9 mouse cellular contexts compared by ENCODE assay signal in genomic region chr9:123928759-123929246, GRCm38 (mm10). TPM values are rescaled to one million over a fixed set of nuclear protein-coding genes. Genes with fewer than 3 reads are reported as not detected.
DNase-seq lines count a peak whose midpoint lies in the region; ATAC-seq and TF ChIP-seq lines count a peak whose summit lies in the region.
"Had no signal": no experiment of that assay in that cellular context is flagged by ENCODE, and none has a peak within 500 bp of the region (broad histone marks: within the 10 kb centered on the region; RNA-seq: fewer than 3 reads in every experiment).

No protein-coding gene starts in this region.

- H3K4me3 ChIP-seq in kidney, postnatal 0 days (replicated peaks; ENCODE audit: low read depth, low read length): no peak overlapping the region
- peak overlapping the region; percentile 41 for H3K4me3 ChIP-seq in liver, embryonic 15.5 days (replicated peaks)
- no peak overlapping the region; the same call in 1 of the 2 replicates for H3K4me3 ChIP-seq in spleen, adult 2 months (ENCODE audit: extremely low read depth, insufficient read depth, insufficient read length)
- H3K4me3 ChIP-seq in hindbrain, embryonic 14.5 days (replicated peaks; ENCODE audit: low read length): no peak overlapping the region
- H3K4me3 ChIP-seq: limb, embryonic 13.5 days had no signal

- peak; percentile 35; the same call in 1 of the 2 replicates for TF ChIP-seq CTCF in kidney, postnatal 0 days (IDR thresholded peaks at IDR 0.05; ENCODE audit: low read depth)
- peak; percentile 55; the same call in 1 of the 2 replicates for TF ChIP-seq CTCF in spleen, adult 2 months (IDR thresholded peaks at IDR 0.05; ENCODE audit: extremely low read depth, insufficient read depth, insufficient read length, insufficient replicate concordance)

- no peaks in the 10 kb centered on the region; the same call in 1 of the 2 replicates for H3K4me1 ChIP-seq in kidney, postnatal 0 days (replicated peaks; ENCODE audit: insufficient read depth, low read length)
- peaks cover 77% of the 10 kb centered on the region for H3K4me1 ChIP-seq in liver, embryonic 15.5 days (replicated peaks)
- peaks cover 35% of the 10 kb centered on the region; the same call in 1 of the 2 replicates for H3K4me1 ChIP-seq in spleen, adult 2 months (ENCODE audit: control insufficient read depth, insufficient read depth, insufficient read length)
- no peaks in the 10 kb centered on the region; the same call in 1 of the 2 replicates for H3K4me1 ChIP-seq in hindbrain, embryonic 14.5 days (replicated peaks; ENCODE audit: control insufficient read depth, insufficient read depth, low read length)

- no peaks in the 10 kb centered on the region for H3K36me3 ChIP-seq in kidney, postnatal 0 days (ENCODE audit: insufficient read depth, low read length)
- H3K36me3 ChIP-seq in liver, embryonic 15.5 days (replicated peaks): no peaks in the 10 kb centered on the region
- no peaks in the 10 kb centered on the region for H3K36me3 ChIP-seq in spleen, adult 2 months (ENCODE audit: control insufficient read depth, insufficient read depth, low read length)
- no peaks in the 10 kb centered on the region for H3K36me3 ChIP-seq in hindbrain, embryonic 14.5 days (replicated peaks; ENCODE audit: control insufficient read depth, insufficient read depth)
- H3K36me3 ChIP-seq: limb, embryonic 13.5 days had no signal

- no peaks in the 10 kb centered on the region for H3K9me3 ChIP-seq in kidney, postnatal 0 days (replicated peaks; ENCODE audit: low read length)
- no peaks in the 10 kb centered on the region; the same call in 1 of the 2 replicates for H3K9me3 ChIP-seq in liver, embryonic 15.5 days (replicated peaks)
- H3K9me3 ChIP-seq in hindbrain, embryonic 14.5 days (ENCODE audit: control insufficient read depth, low read length): no peaks in the 10 kb centered on the region

- H3K9ac ChIP-seq in kidney, postnatal 0 days (ENCODE audit: low read depth, low read length): no peak overlapping the region
- H3K9ac ChIP-seq in liver, embryonic 15.5 days: peak overlapping the region; percentile 52
- H3K9ac ChIP-seq in hindbrain, embryonic 14.5 days: no peak overlapping the region
- H3K9ac ChIP-seq: limb, embryonic 13.5 days had no signal

- 20% methylated on average over 8 of the region's 8 CpGs for WGBS in kidney, postnatal 0 days
- 5% methylated on average over 8 of the region's 8 CpGs for WGBS in liver, embryonic 15.5 days (ENCODE audit: insufficient replicate concordance)
- WGBS in spleen, adult 2 months: 3% methylated on average over 8 of the region's 8 CpGs
- WGBS in hindbrain, embryonic 14.5 days: 67% methylated on average over 8 of the region's 8 CpGs

- H3K27me3 ChIP-seq in kidney, postnatal 0 days (ENCODE audit: insufficient read depth, low read length): no peaks in the 10 kb centered on the region
- H3K27me3 ChIP-seq in liver, embryonic 15.5 days: no peaks in the 10 kb centered on the region
- H3K27me3 ChIP-seq in spleen, adult 2 months (ENCODE audit: control insufficient read depth, insufficient read depth, low read length): no peaks in the 10 kb centered on the region
- H3K27me3 ChIP-seq in hindbrain, embryonic 14.5 days (ENCODE audit: control insufficient read depth, insufficient read depth, low read length): no peaks in the 10 kb centered on the region

- no peak for ATAC-seq in kidney, postnatal 0 days (replicated peaks; ENCODE audit: low FRiP score, low read depth)
- ATAC-seq in erythroblast, adult 5-6 weeks (replicated peaks; ENCODE audit: low FRiP score, poor library complexity, severe bottlenecking): peak; percentile 48
- no peak for ATAC-seq in liver, embryonic 15.5 days (ENCODE audit: insufficient read depth)
- ATAC-seq in hindbrain, embryonic 14.5 days (ENCODE audit: low FRiP score): no peak

- DNase-seq in kidney, postnatal 0 days (ENCODE audit: low spot score): peak; percentile 63
- DNase-seq in kidney, adult 11 months: no peak
- peak; percentile 77 to 87 for DNase-seq in spleen, adult 2 months (ENCODE audit: low read depth in 1 of 2, low spot score in 2 of 2)
- no peak for DNase-seq in hindbrain, embryonic 14.5 days (ENCODE audit: low spot score)
- no peak for DNase-seq in cerebellum, postnatal 36 days
- no peak for DNase-seq in urinary bladder, postnatal 14 days (ENCODE audit: low spot score)

- H3K27ac ChIP-seq in kidney, postnatal 0 days: no peak overlapping the region
- H3K27ac ChIP-seq in liver, embryonic 15.5 days (replicated peaks): peak overlapping the region; percentile 80
- H3K27ac ChIP-seq in spleen, adult 2 months (ENCODE audit: insufficient read depth, low read length): peak overlapping the region; percentile 96
- H3K27ac ChIP-seq in hindbrain, embryonic 14.5 days: no peak overlapping the region
- H3K27ac ChIP-seq: limb, embryonic 13.5 days had no signal

- no peak for TF ChIP-seq POLR2A in spleen, adult 2 months (IDR thresholded peaks at IDR 0.05; ENCODE audit: low read depth, low read length)

- H3K4me2 ChIP-seq in kidney, postnatal 0 days (ENCODE audit: low read length): peak overlapping the region; percentile 8; the same call in 1 of the 2 replicates
- H3K4me2 ChIP-seq in liver, embryonic 15.5 days: peak overlapping the region; percentile 69
- H3K4me2 ChIP-seq in hindbrain, embryonic 14.5 days (replicated peaks): no peak overlapping the region

RNA-seq across cellular contexts. Expression of gene Ccr1, which starts 39.7 kb away (rescaled TPM):
- 2.8 and 3.0 TPM in 2 replicates for polyA plus RNA-seq in kidney, postnatal 0 days (2015; fragmentation: Nextera tagmentation; extraction: Ambion mirVana)
- total RNA-seq in erythroblast, adult 5-6 weeks (2015; ENCODE audit: low replicate concordance): 12.3 and 17.3 TPM in 2 replicates
- 12.1 and 14.9 TPM in 2 replicates for total RNA-seq in erythroblast, adult 5-6 weeks (2017; ENCODE audit: low replicate concordance)
- 3.2 and 3.3 TPM in 2 replicates for polyA plus RNA-seq in liver, embryonic 15.5 days (2015; fragmentation: Nextera tagmentation; extraction: Ambion mirVana)
- polyA plus RNA-seq in spleen, adult 2 months (2012; rRNA removed): 4.2 and 4.4 TPM in 2 replicates
- polyA plus RNA-seq in hindbrain, embryonic 14.5 days (2014; fragmentation: Nextera tagmentation; extraction: Ambion mirVana): 0.53 and 1.5 TPM in 2 replicates

RNA-seq across cellular contexts. Expression of gene Ccr1l1, which starts 49.4 kb away (rescaled TPM):
- polyA plus RNA-seq in kidney, postnatal 0 days (2015; fragmentation: Nextera tagmentation; extraction: Ambion mirVana): not detected in 2 replicates
- total RNA-seq in erythroblast, adult 5-6 weeks (2015; ENCODE audit: low replicate concordance): not detected in 2 replicates
- 1.4 and 1.6 TPM in 2 replicates for total RNA-seq in erythroblast, adult 5-6 weeks (2017; ENCODE audit: low replicate concordance)
- not detected in 2 replicates for polyA plus RNA-seq in liver, embryonic 15.5 days (2015; fragmentation: Nextera tagmentation; extraction: Ambion mirVana)
- polyA plus RNA-seq in spleen, adult 2 months (2012; rRNA removed): 0.41 and 0.53 TPM in 2 replicates
- polyA plus RNA-seq in hindbrain, embryonic 14.5 days (2014; fragmentation: Nextera tagmentation; extraction: Ambion mirVana): not detected in 2 replicates
- polyA plus RNA-seq: limb, embryonic 13.5 days had no signal

Comparison
In these comparisons a context has a peak if more than half of its experiments do, and no peak if none do; other contexts are left out.
1. DNase-seq: peak in kidney, postnatal 0 days (single experiment) and spleen, adult 2 months (2 of 2); none in kidney, adult 11 months (single experiment), hindbrain, embryonic 14.5 days (single experiment), cerebellum, postnatal 36 days (0 of 2) and urinary bladder, postnatal 14 days (single experiment).
2. H3K27ac ChIP-seq: peak in liver, embryonic 15.5 days (single experiment) and spleen, adult 2 months (single experiment); none in kidney, postnatal 0 days (single experiment) and hindbrain, embryonic 14.5 days (single experiment).